Mouse (Mus musculus) cerebellum, adult 2 months (tissue): ENCODE data around the gene Nrxn1. TPM values are rescaled to one million over a fixed set of nuclear protein-coding genes. Genes with fewer than 3 reads are reported as not detected.
"Not testable (repeated sequence)": the region's sequence is repeated elsewhere in the genome, so short reads cannot be mapped to it uniquely, and the experiment has no call there.

Source experiments
- DNase-seq, 2 experiments: peaks; one replicate each; pipeline ENCODE4 v3.0.0; 2021
- H3K27ac ChIP-seq: fragments of 200-500 bp; 2 replicates; pipeline ENCODE4 v1.5.1; 2012; ENCODE audit warnings: low read length, control low read depth, inconsistent platforms; ENCODE audit not compliant: insufficient read depth
- H3K27me3 ChIP-seq: fragments of 200-500 bp; 2 replicates; pipeline ENCODE4 v1.6.1; 2012; ENCODE audit warnings: inconsistent platforms, mild to moderate bottlenecking, low read length, moderate library complexity; ENCODE audit not compliant: control insufficient read depth, insufficient read depth
- H3K4me1 ChIP-seq: fragments of 200-500 bp; 2 replicates; pipeline ENCODE4 v1.6.1; 2011; ENCODE audit warnings: low read length; ENCODE audit not compliant: control insufficient read depth, insufficient read depth
- H3K4me3 ChIP-seq: fragments of 200-500 bp; replicated peaks from 2 replicates; pipeline ENCODE3; 2011; ENCODE audit warnings: mild to moderate bottlenecking, low read depth, low read length, control low read depth; ENCODE audit not compliant: insufficient read depth
- CTCF ChIP-seq: fragments of 200-500 bp; IDR thresholded peaks from 2 replicates; pipeline ENCODE4 v1.5.1; 2011; ENCODE audit warnings: low read depth, mild to moderate bottlenecking, control low read depth, low read length, moderate library complexity, borderline replicate concordance; ENCODE audit not compliant: insufficient read depth
- POLR2A ChIP-seq: fragments of 200-500 bp; IDR thresholded peaks from 2 replicates; pipeline ENCODE4 v1.6.1; 2011; ENCODE audit warnings: low read length, control low read depth, borderline replicate concordance; ENCODE audit not compliant: insufficient read depth
- WGBS: fragments of 180-500 bp; shearing (Covaris S2); methylation state at CpG from one replicate; pipeline ENCODE4 v1.1.7; 2018; 5-methylcytosine and 5-hydroxymethylcytosine counted together
- polyA plus RNA-seq: library from polyadenylated mRNA; depleted of rRNA; stranded (reverse); fragments of >200 nt; gene quantifications from 2 replicates; pipeline ENCODE4 v1.2.3, GENCODE M21; 2012

The Nrxn1 gene
- polyA plus RNA-seq, 1 experiment = 143 TPM

DNA sequence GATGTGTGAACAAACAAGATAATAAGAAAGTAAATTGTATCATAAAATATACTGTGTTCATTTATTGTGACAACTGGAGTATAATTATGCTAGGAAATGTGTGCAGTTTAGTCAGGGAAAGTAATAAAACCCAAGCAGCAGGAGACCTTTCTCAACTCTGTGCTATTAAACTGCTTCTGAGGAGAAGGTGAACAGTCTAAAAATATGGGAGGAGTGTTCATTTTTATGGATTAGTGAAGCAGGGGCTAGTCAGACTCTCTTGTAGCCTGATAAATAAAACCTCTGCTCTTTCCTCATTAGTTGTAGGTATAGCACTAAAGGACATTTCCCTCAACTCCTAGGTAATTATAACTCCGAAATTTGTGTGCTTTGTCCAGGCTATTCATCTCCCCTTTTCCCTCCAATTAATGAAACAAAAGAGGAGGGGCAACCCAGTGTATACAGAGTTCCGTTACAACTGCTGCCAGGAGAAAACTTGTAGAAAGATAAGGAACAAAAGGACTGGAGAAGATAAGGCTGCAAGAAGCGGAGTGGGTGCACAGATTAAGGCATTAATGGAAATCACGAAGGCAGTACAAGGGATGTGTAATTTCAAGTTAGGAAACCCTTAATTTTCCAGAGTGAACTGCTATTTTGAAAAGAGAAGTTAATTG, 548.8 kb downstream of the Nrxn1 start:
- no peak for DNase-seq

DNA sequence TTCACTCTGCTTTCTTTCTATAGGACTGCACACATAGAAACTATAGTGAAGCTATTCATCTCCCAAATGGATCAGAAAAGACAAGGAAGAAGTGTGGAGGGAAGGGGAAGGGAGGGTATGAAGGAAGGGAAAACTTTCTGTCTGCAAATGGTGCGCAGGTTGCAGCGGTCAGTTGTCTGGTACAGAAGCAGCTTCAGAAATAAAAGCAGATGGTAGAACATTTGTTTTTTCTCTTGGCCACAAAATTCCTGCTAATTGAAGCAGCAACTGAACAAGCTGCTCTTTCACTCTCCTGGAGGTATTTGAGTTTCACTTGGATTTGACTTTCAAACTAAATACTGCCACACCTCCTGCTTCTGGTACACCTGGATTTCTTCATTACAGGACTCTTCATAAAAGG, 561.4 kb downstream of the Nrxn1 start:
- Histone ChIP-seq H3K27ac (peak overlapping the region; percentile 7; the same call in 1 of the 2 replicates), H3K27me3 (no peaks in the 10 kb centered on the region), H3K4me1 (peaks cover 4% of the 10 kb centered on the region; the same call in 1 of the 2 replicates), H3K4me3 (no peak overlapping the region)
- DNase-seq = peak; percentile 41 to 79
- no peak for TF ChIP-seq CTCF
- TF ChIP-seq POLR2A = no peak
- WGBS = 5% methylated on average over 2 of the region's 2 CpGs

More for the DNA sequence above, 548.8 kb downstream of the Nrxn1 start:
- Histone ChIP-seq H3K27me3 (no peaks in the 10 kb centered on the region), H3K27ac (no peak overlapping the region), H3K4me1 (peaks cover 4% of the 10 kb centered on the region), H3K4me3 (no peak overlapping the region)
- TF ChIP-seq CTCF (no peak), POLR2A (no peak)
- WGBS = 76% methylated on average over 4 of the region's 4 CpGs

DNA sequence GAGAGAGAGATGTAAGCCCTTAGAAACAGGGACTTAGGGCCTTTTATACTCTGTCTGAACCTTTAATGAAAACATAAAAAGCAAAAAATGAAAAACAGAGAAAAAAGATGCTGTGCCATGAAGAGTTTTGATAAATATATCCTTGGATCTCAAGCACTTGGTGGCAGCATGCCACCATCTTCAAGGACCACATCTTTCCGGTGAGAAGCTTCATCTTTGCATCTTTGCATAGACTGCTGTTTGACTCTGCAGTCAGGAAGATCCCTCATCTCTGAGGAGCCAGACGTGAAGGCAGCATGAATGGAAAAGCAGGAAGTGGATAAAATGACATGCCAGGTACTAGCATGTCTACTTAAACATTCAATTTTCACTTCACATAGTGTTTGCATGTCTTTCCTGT, 586.8 kb downstream of the Nrxn1 start:
- no peak overlapping the region for H3K27ac ChIP-seq
- WGBS = 55% methylated on average over 2 of the region's 2 CpGs
- H3K4me1 ChIP-seq = peaks cover 2% of the 10 kb centered on the region; the same call in 1 of the 2 replicates
- TF ChIP-seq POLR2A (no peak), CTCF (no peak)
- no peak overlapping the region for H3K4me3 ChIP-seq
- H3K27me3 ChIP-seq = no peaks in the 10 kb centered on the region
- no peak for DNase-seq

DNA sequence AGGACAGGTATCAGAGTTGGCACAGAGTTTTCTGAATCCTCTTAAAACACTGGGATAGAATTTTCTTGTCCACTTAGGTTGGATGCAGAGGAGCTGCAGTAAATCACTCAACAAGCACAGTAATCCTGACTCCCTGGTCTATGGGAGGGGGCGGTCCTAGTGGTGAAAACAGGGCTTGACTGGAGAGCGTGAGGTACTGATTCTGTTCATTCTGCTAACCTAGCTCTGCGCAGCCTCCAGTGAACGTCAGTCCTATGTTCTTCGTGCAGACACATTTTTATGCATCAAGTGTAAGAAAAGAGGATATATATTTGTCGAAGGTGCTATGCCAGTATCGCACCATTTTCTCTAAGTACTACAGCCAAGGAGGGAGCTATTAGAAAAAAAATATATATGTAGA, 588.9 kb downstream of the Nrxn1 start:
- H3K4me3 ChIP-seq, H3K27ac ChIP-seq, DNase-seq, H3K4me1 ChIP-seq, H3K27me3 ChIP-seq: not testable (repeated sequence)
- 89% methylated on average over 7 of the region's 7 CpGs for WGBS

DNA sequence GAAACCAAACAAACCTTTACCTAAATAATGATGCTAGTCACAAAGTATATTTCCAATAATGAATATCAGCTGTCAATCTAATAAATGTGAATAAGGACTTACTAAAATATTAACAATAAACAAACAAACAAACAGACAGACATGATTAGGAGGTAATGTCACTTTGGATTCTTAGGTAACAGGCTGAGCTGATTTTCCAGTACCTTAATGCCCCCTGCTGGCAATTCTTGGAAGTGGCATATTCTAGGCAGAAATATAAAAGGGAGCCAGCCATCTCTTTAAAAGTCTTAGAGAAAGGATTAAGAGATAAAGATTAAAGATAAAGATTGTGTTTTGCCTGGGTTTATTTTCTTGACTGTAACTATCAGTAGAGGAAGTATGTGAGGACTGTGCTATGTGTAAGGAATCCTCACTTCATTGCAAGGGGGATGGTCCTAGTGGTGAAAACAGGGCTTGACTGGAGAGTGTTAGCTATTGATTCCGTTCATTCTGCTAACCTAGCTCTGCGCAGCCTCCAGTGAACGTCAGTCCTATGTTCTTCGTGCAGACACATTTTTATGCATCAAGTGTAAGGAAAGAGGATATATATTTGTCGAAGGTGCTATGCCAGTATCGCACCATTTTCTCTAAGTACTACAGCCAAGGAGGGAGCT, 591.7 kb downstream of the Nrxn1 start:
- peak; percentile 72 to 77 for DNase-seq
- no peak overlapping the region for H3K27ac ChIP-seq
- WGBS = 55% methylated on average over 6 of the region's 6 CpGs
- no peaks in the 10 kb centered on the region for H3K27me3 ChIP-seq
- peaks cover 2% of the 10 kb centered on the region; the same call in 1 of the 2 replicates for H3K4me1 ChIP-seq
- TF ChIP-seq POLR2A (no peak), CTCF (peak; percentile 28; the same call in 1 of the 2 replicates)
- no peak overlapping the region for H3K4me3 ChIP-seq

DNA sequence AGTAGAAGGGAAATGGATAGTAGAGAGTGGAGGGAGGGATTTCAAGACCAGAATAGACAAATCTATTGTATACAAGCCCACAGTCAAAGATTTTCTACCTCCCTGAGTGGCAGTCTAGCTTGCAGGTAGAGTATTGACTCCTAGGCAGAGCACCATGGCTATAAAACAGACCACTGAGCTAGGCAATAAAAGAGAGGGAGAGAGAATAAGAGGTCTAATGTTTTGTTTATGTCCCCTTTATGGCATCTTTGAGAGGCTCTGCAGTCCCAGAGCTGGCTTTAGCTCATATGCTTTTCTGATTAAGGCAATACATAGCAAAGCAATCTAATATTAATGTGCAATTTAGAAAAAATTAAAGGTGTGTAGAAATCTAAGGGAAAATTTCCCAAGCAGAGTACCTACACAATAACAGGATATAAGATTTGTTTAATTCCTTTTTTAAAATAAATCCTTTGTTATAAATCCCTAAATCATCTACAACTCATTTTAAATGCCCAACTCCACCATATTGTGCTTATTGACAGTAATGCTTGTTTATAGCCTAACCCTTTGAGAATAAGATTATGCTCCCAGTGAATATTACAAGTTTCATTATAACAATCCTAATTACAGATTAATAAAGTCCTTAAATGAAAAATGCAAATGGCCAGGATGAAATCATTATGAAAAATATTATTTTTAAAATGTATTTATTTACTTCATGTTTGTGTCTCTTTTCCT, 613.2 kb downstream of the Nrxn1 start:
- Histone ChIP-seq H3K27me3 (no peaks in the 10 kb centered on the region), H3K4me3 (no peak overlapping the region), H3K4me1 (no peaks in the 10 kb centered on the region), H3K27ac (no peak overlapping the region)
- DNase-seq = no peak
- TF ChIP-seq POLR2A = no peak
- TF ChIP-seq CTCF = no peak

DNA sequence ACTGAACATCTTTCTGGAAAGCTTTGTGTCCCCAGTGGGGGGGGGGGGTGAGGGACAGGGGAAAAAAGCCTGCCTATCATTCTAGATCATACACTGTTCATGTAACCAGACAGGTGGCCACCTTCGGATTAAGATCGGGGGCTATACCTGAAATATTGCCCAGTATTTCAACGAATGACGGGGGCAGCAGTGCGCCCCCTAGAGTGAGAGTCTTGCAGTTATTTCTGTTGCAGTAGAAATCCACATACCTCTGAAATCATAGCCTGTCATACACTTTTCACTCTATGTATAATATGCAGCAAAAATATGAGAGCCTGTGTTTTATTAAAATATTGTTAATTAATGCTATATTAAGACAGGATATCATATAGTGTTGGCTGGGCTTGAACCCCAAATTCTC, 636.1 kb downstream of the Nrxn1 start:
- H3K27ac ChIP-seq = no peak overlapping the region

More for the DNA sequence above, 636.1 kb downstream of the Nrxn1 start:
- H3K27me3 ChIP-seq = no peaks in the 10 kb centered on the region
- H3K4me1 ChIP-seq = no peaks in the 10 kb centered on the region
- no peak for DNase-seq
- TF ChIP-seq POLR2A (no peak), CTCF (peak; percentile 30; the same call in 1 of the 2 replicates)
- no peak overlapping the region for H3K4me3 ChIP-seq
- WGBS = 24% methylated on average over 5 of the region's 5 CpGs
